Mouse (Mus musculus): ENCODE measurements at regions not wholly inside any gene's neighbourhood (a gene's known extent, or its start where the extent isn't known, plus 50 kb on each side); places are given as distances from the start of the nearest gene placed in this dataset.

- Histone ChIP-seq H3K4me3 (ENCODE audit: insufficient read depth, poor library complexity, severe bottlenecking) (no peak overlapping the region), H3K79me3 (ENCODE audit: low read depth) (no peaks in the 10 kb centered on the region), H3K27me3 (ENCODE audit: control insufficient read depth, insufficient read depth, insufficient read length) (no peaks in the 10 kb centered on the region), H3K36me3 (ENCODE audit: control insufficient read depth, insufficient read depth) (no peaks in the 10 kb centered on the region), H3K79me2 (ENCODE audit: control insufficient read depth, insufficient read depth) (no peaks in the 10 kb centered on the region), H3ac (ENCODE audit: control insufficient read depth, insufficient read length, low read depth) (no peak overlapping the region)
- TF ChIP-seq MYOG (IDR thresholded peaks at IDR 0.05; ENCODE audit: control insufficient read depth, extremely low read depth, insufficient read length): no peak
These were observed 390.7 kb downstream of the Wdr11 start for GRCm38 (mm10) chr7:129982411-129982810.

- H3K27me3 ChIP-seq (ENCODE audit: control insufficient read depth, insufficient read depth, insufficient read length): no peaks in the 10 kb centered on the region
- H3K4me3 ChIP-seq (ENCODE audit: insufficient read depth, poor library complexity, severe bottlenecking): no peak overlapping the region
- no peak overlapping the region for H3ac ChIP-seq (ENCODE audit: control insufficient read depth, insufficient read length, low read depth)
- H3K36me3 ChIP-seq (ENCODE audit: control insufficient read depth, insufficient read depth): no peaks in the 10 kb centered on the region
- no peaks in the 10 kb centered on the region for H3K79me3 ChIP-seq (ENCODE audit: low read depth)
- TF ChIP-seq MYOD1 (IDR thresholded peaks at IDR 0.05; ENCODE audit: control insufficient read depth, insufficient read length, low read depth) (no peak), CTCF (IDR thresholded peaks at IDR 0.05; ENCODE audit: control insufficient read depth, insufficient read depth, insufficient read length) (no peak), USF1 (IDR thresholded peaks at IDR 0.05; ENCODE audit: low read depth) (no peak), FOSL1 (IDR thresholded peaks at IDR 0.05; ENCODE audit: insufficient read depth, low read length, poor library complexity, severe bottlenecking) (no peak), CEBPB (IDR thresholded peaks at IDR 0.05; ENCODE audit: low read depth) (no peak), MYOG (IDR thresholded peaks at IDR 0.05; ENCODE audit: control insufficient read depth, extremely low read depth, insufficient read length) (no peak), MAX (IDR thresholded peaks at IDR 0.05) (no peak)
- no peaks in the 10 kb centered on the region for H3K79me2 ChIP-seq (ENCODE audit: control insufficient read depth, insufficient read depth)
These were observed 392.0 kb downstream of the Wdr11 start for GRCm38 (mm10) chr7:129983601-129984120.

GRCm38 (mm10) chr7:129984367-129984766 is 392.7 kb downstream of the Wdr11 start:
- no peaks in the 10 kb centered on the region for H3K79me3 ChIP-seq (ENCODE audit: low read depth)
- TF ChIP-seq CEBPB (IDR thresholded peaks at IDR 0.05; ENCODE audit: low read depth): no peak
- no peak for TF ChIP-seq CTCF (IDR thresholded peaks at IDR 0.05; ENCODE audit: control insufficient read depth, insufficient read depth, insufficient read length)
- no peak for TF ChIP-seq MAX (IDR thresholded peaks at IDR 0.05)
- no peak for TF ChIP-seq MYOD1 (IDR thresholded peaks at IDR 0.05; ENCODE audit: control insufficient read depth, insufficient read length, low read depth)
- TF ChIP-seq FOSL1 (IDR thresholded peaks at IDR 0.05; ENCODE audit: insufficient read depth, low read length, poor library complexity, severe bottlenecking): no peak
- no peak for TF ChIP-seq MYOG (IDR thresholded peaks at IDR 0.05; ENCODE audit: control insufficient read depth, extremely low read depth, insufficient read length)
- no peak for TF ChIP-seq USF1 (IDR thresholded peaks at IDR 0.05; ENCODE audit: low read depth)

GRCm38 (mm10) chr7:129987119-129987665 is 395.5 kb downstream of the Wdr11 start:
- H3K4me3 ChIP-seq (ENCODE audit: insufficient read depth, poor library complexity, severe bottlenecking): no peak overlapping the region
- no peak for TF ChIP-seq MYOG (IDR thresholded peaks at IDR 0.05; ENCODE audit: control insufficient read depth, extremely low read depth, insufficient read length)
- TF ChIP-seq FOSL1 (IDR thresholded peaks at IDR 0.05; ENCODE audit: insufficient read depth, low read length, poor library complexity, severe bottlenecking): no peak
- no peak for TF ChIP-seq USF1 (IDR thresholded peaks at IDR 0.05; ENCODE audit: low read depth)
- no peaks in the 10 kb centered on the region for H3K27me3 ChIP-seq (ENCODE audit: control insufficient read depth, insufficient read depth, insufficient read length)
- H3ac ChIP-seq (ENCODE audit: control insufficient read depth, insufficient read length, low read depth): no peak overlapping the region
- no peaks in the 10 kb centered on the region for H3K79me2 ChIP-seq (ENCODE audit: control insufficient read depth, insufficient read depth)
- H3K36me3 ChIP-seq (ENCODE audit: control insufficient read depth, insufficient read depth): no peaks in the 10 kb centered on the region
- H3K79me3 ChIP-seq (ENCODE audit: low read depth): no peaks in the 10 kb centered on the region

More at GRCm38 (mm10) chr7:129984367-129984766, 392.7 kb downstream of the Wdr11 start:
- H3K79me2 ChIP-seq (ENCODE audit: control insufficient read depth, insufficient read depth): no peaks in the 10 kb centered on the region
- H3ac ChIP-seq (ENCODE audit: control insufficient read depth, insufficient read length, low read depth): no peak overlapping the region
- H3K27me3 ChIP-seq (ENCODE audit: control insufficient read depth, insufficient read depth, insufficient read length): no peaks in the 10 kb centered on the region
- no peaks in the 10 kb centered on the region for H3K36me3 ChIP-seq (ENCODE audit: control insufficient read depth, insufficient read depth)
- no peak overlapping the region for H3K4me3 ChIP-seq (ENCODE audit: insufficient read depth, poor library complexity, severe bottlenecking)

GRCm38 (mm10) chr7:129987713-129988112 is 396.1 kb downstream of the Wdr11 start:
- TF ChIP-seq CEBPB (IDR thresholded peaks at IDR 0.05; ENCODE audit: low read depth): no peak
- TF ChIP-seq MAX (IDR thresholded peaks at IDR 0.05): no peak
- no peak for TF ChIP-seq USF1 (IDR thresholded peaks at IDR 0.05; ENCODE audit: low read depth)
- TF ChIP-seq MYOG (IDR thresholded peaks at IDR 0.05; ENCODE audit: control insufficient read depth, extremely low read depth, insufficient read length): no peak
- TF ChIP-seq CTCF (IDR thresholded peaks at IDR 0.05; ENCODE audit: control insufficient read depth, insufficient read depth, insufficient read length): no peak
- no peak for TF ChIP-seq MYOD1 (IDR thresholded peaks at IDR 0.05; ENCODE audit: control insufficient read depth, insufficient read length, low read depth)
- no peak for TF ChIP-seq FOSL1 (IDR thresholded peaks at IDR 0.05; ENCODE audit: insufficient read depth, low read length, poor library complexity, severe bottlenecking)
- H3K79me2 ChIP-seq (ENCODE audit: control insufficient read depth, insufficient read depth): no peaks in the 10 kb centered on the region
- H3K79me3 ChIP-seq (ENCODE audit: low read depth): no peaks in the 10 kb centered on the region
- no peaks in the 10 kb centered on the region for H3K27me3 ChIP-seq (ENCODE audit: control insufficient read depth, insufficient read depth, insufficient read length)
- no peak overlapping the region for H3ac ChIP-seq (ENCODE audit: control insufficient read depth, insufficient read length, low read depth)
- H3K4me3 ChIP-seq (ENCODE audit: insufficient read depth, poor library complexity, severe bottlenecking): no peak overlapping the region
- no peaks in the 10 kb centered on the region for H3K36me3 ChIP-seq (ENCODE audit: control insufficient read depth, insufficient read depth)

- H3K36me3 ChIP-seq (ENCODE audit: control insufficient read depth, insufficient read depth): no peaks in the 10 kb centered on the region
- H3K4me3 ChIP-seq (ENCODE audit: insufficient read depth, poor library complexity, severe bottlenecking): no peak overlapping the region
- H3K79me3 ChIP-seq (ENCODE audit: low read depth): no peaks in the 10 kb centered on the region
- no peaks in the 10 kb centered on the region for H3K79me2 ChIP-seq (ENCODE audit: control insufficient read depth, insufficient read depth)
- no peak overlapping the region for H3ac ChIP-seq (ENCODE audit: control insufficient read depth, insufficient read length, low read depth)
- TF ChIP-seq CTCF (IDR thresholded peaks at IDR 0.05; ENCODE audit: control insufficient read depth, insufficient read depth, insufficient read length) (no peak), CEBPB (IDR thresholded peaks at IDR 0.05; ENCODE audit: low read depth) (no peak), FOSL1 (IDR thresholded peaks at IDR 0.05; ENCODE audit: insufficient read depth, low read length, poor library complexity, severe bottlenecking) (no peak), MAX (IDR thresholded peaks at IDR 0.05) (no peak), MYOD1 (IDR thresholded peaks at IDR 0.05; ENCODE audit: control insufficient read depth, insufficient read length, low read depth) (no peak), USF1 (IDR thresholded peaks at IDR 0.05; ENCODE audit: low read depth) (no peak), MYOG (IDR thresholded peaks at IDR 0.05; ENCODE audit: control insufficient read depth, extremely low read depth, insufficient read length) (no peak)
- H3K27me3 ChIP-seq (ENCODE audit: control insufficient read depth, insufficient read depth, insufficient read length): no peaks in the 10 kb centered on the region
These were observed 402.0 kb downstream of the Wdr11 start for GRCm38 (mm10) chr7:129993446-129994223.

Data from C2C12 (cell line).